Mouse (Mus musculus) hindbrain, embryonic 16.5 days (tissue): ENCODE measurements around the gene Sgsh. TPM values are rescaled to one million over a fixed set of nuclear protein-coding genes. Genes with fewer than 3 reads are reported as not detected.

ENCODE experiments used
- ATAC-seq: fragments of 200-750 bp; cut with Nextera tagmentation; 2 replicates; pipeline ENCODE4 v1.8.0; 2017; ENCODE audit warnings: moderate TSS enrichment, moderate library complexity
- H3K27ac ChIP-seq: fragments of 300-500 bp; sonication (generic); 2 replicates; pipeline ENCODE4 v1.5.1; 2014; ENCODE audit warnings: low read depth, mild to moderate bottlenecking, control low read depth, low read length, moderate library complexity
- H3K27me3 ChIP-seq: fragments of 300-500 bp; sonication (generic); replicated peaks from 2 replicates; pipeline ENCODE4 v1.6.1; 2014; ENCODE audit warnings: low read length; ENCODE audit not compliant: control insufficient read depth, insufficient read depth
- H3K36me3 ChIP-seq: fragments of 300-500 bp; sonication (generic); 2 replicates; pipeline ENCODE4 v1.6.1; 2014; ENCODE audit warnings: mild to moderate bottlenecking, low read length, moderate library complexity, mixed read lengths; ENCODE audit not compliant: control insufficient read depth, insufficient read depth
- H3K4me1 ChIP-seq: fragments of 300-500 bp; sonication (generic); 2 replicates; pipeline ENCODE4 v1.6.1; 2014; ENCODE audit warnings: low read depth, low read length; ENCODE audit not compliant: control insufficient read depth, insufficient read depth
- H3K4me2 ChIP-seq: fragments of 300-500 bp; sonication (generic); 2 replicates; pipeline ENCODE4 v1.6.1; 2014; ENCODE audit warnings: mild to moderate bottlenecking, low read length, control low read depth, moderate library complexity
- H3K4me3 ChIP-seq: fragments of 300-500 bp; sonication (generic); 2 replicates; pipeline ENCODE4 v1.5.1; 2014; ENCODE audit warnings: mild to moderate bottlenecking, low read length, control low read depth, moderate library complexity
- H3K9ac ChIP-seq: fragments of 300-500 bp; sonication (generic); 2 replicates; pipeline ENCODE4 v1.6.1; 2014; ENCODE audit warnings: low read depth, mild to moderate bottlenecking, control low read depth, low read length, moderate library complexity
- H3K9me3 ChIP-seq: fragments of 300-500 bp; sonication (generic); 2 replicates; pipeline ENCODE4 v1.6.1; 2014; ENCODE audit warnings: mild to moderate bottlenecking, low read length, moderate library complexity; ENCODE audit not compliant: control insufficient read depth
- WGBS: fragments of 180-500 bp; shearing (Covaris S2); extraction: QIAGEN DNeasy Blood & Tissue Kit; methylation state at CpG from one replicate; pipeline ENCODE4 v1.1.7; 2014; 5-methylcytosine and 5-hydroxymethylcytosine counted together
- polyA plus RNA-seq: library from polyadenylated mRNA; unstranded; fragments of >200 nt; fragmentation: Nextera tagmentation; extraction: Ambion mirVana; gene quantifications from 2 replicates; pipeline ENCODE4 v1.2.1, GENCODE M21; 2015

The Sgsh gene
- polyA plus RNA-seq: 3.6 and 5.2 TPM in 2 replicates

- no peaks in the 10 kb centered on the region for H3K27me3 ChIP-seq
- peak within 1 kb of the TSS; percentile 82 for H3K9ac ChIP-seq
- H3K9me3 ChIP-seq: no peaks in the 10 kb centered on the region
- H3K27ac ChIP-seq: peak within 1 kb of the TSS; percentile 65; the same call in 1 of the 2 replicates
- no peaks in the 10 kb centered on the region for H3K36me3 ChIP-seq
- peak; percentile 96 for ATAC-seq
- H3K4me3 ChIP-seq: peak within 1 kb of the TSS; percentile 74
- 2% methylated on average over 31 of the region's 40 CpGs for WGBS
- H3K4me2 ChIP-seq: peak within 1 kb of the TSS; percentile 98
- peaks cover 9% of the 10 kb centered on the region for H3K4me1 ChIP-seq
These were observed at the start of gene Sgsh, which contains the start of gene Slc26a11 for GRCm38 (mm10) chr11:119355443-119356385. Gene Sgsh, minus strand, starts transcription at chr11:119355536. Gene Slc26a11, plus strand, starts transcription at chr11:119355557.

DNA sequence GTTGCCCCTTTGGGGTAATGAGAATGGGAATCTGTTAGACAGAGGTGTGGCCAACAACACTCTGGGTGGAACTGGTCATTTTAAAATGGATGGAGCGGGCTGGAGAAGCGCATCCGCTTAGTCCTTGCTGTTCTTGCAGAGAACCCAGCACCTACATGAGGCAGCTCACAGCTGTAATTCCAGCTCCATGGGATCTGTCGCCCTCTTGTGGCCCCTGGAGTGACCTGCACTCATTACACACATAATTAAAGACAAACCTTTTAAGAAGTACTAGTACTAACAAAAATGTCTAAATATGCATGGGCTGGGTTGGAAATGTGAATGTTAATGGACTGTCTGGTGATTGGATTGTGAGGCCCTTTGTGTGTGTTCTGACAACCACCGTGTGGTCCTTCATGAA, 49.3 kb upstream of the Sgsh start:
- ATAC-seq: no peak
- 58% methylated on average over 5 of the region's 5 CpGs for WGBS
- no peaks in the 10 kb centered on the region for H3K36me3 ChIP-seq
- no peak overlapping the region for H3K4me2 ChIP-seq
- H3K9me3 ChIP-seq: no peaks in the 10 kb centered on the region
- no peak overlapping the region for H3K4me3 ChIP-seq
- no peaks in the 10 kb centered on the region for H3K4me1 ChIP-seq
- no peak overlapping the region for H3K9ac ChIP-seq
- H3K27ac ChIP-seq: no peak overlapping the region
- H3K27me3 ChIP-seq: no peaks in the 10 kb centered on the region

- H3K4me3 ChIP-seq: no peak overlapping the region
- no peak for ATAC-seq
- H3K4me1 ChIP-seq: no peaks in the 10 kb centered on the region
- no peak overlapping the region for H3K27ac ChIP-seq
- 56% methylated on average over 11 of the region's 11 CpGs for WGBS
- H3K36me3 ChIP-seq: no peaks in the 10 kb centered on the region
- H3K27me3 ChIP-seq: no peaks in the 10 kb centered on the region
- H3K4me2 ChIP-seq: no peak overlapping the region
- no peak overlapping the region for H3K9ac ChIP-seq
- H3K9me3 ChIP-seq: no peaks in the 10 kb centered on the region
These were observed 47.3 kb upstream of the Sgsh start for GRCm38 (mm10) chr11:119402501-119403160.

DNA sequence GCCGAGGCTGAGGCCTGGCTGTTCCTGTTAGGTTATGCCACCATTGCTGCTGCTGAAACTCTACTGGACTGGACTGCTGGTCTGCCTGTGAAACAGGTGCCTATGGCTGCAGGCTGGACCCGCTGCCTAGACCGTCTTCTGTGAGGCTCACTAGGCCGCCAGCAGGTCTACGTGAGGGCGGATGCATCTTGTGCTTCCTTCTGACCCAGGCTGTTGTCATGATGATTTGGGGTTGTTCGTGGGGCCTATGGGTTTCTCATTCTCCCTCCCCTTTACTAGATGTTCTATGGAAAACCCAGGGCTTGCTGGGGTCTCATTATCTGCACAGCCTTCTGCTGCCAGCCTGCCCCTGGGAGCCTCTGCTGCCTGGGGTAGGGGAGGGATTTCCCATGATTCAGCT, 41.1 kb upstream of the Sgsh start:
- Histone ChIP-seq H3K27ac (no peak overlapping the region), H3K27me3 (peaks cover 31% of the 10 kb centered on the region), H3K4me3 (no peak overlapping the region), H3K4me1 (peaks cover 10% of the 10 kb centered on the region; the same call in 1 of the 2 replicates), H3K36me3 (no peaks in the 10 kb centered on the region), H3K4me2 (no peak overlapping the region), H3K9ac (no peak overlapping the region), H3K9me3 (no peaks in the 10 kb centered on the region)
- ATAC-seq: no peak
- WGBS: 39% methylated on average over 7 of the region's 7 CpGs

DNA sequence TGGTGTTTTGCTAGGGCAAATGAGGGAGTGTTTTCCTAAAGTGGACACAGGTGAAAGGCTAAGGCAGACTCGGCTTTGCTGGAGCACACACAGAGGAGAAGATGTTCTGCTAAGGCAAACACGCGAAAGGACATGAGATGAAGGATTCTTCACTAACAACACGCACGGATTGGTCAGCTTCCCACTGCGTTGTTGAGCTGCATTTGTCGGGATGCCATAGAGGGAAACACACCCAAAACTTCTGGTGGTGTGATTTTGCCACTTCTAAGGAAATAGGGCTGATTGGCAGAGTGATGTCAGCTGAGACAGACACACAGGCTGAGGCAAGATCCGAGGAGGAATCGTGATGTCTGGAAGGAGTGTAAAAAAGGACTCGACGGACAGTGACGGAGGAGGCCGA, 40.6 kb upstream of the Sgsh start:
- peaks cover 10% of the 10 kb centered on the region; the same call in 1 of the 2 replicates for H3K4me1 ChIP-seq
- H3K4me2 ChIP-seq: no peak overlapping the region
- WGBS: 18% methylated on average over 13 of the region's 13 CpGs
- peaks cover 36% of the 10 kb centered on the region for H3K27me3 ChIP-seq
- ATAC-seq: no peak
- no peak overlapping the region for H3K9ac ChIP-seq
- no peaks in the 10 kb centered on the region for H3K36me3 ChIP-seq
- no peak overlapping the region for H3K4me3 ChIP-seq
- no peak overlapping the region for H3K27ac ChIP-seq
- no peaks in the 10 kb centered on the region for H3K9me3 ChIP-seq

DNA sequence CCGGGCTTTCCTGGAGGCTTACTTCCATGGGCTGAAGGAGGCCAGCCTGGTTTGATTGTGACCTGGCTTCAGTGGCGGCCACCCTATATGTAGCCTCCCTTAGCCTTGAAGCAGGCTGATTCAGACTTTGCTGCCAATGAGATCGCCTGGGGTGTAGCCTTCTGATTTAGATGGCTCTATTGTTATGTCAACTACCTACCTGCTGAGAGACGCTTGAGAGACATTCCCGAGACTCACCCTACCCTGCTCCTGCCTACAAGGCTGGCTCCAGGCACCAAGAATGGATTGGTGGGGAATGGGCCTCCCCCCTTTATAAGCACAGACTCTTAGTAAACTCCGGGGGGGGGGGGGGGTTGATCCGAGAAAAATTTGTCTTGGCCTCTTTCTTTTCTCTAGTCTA, 40.1 kb upstream of the Sgsh start:
- Histone ChIP-seq H3K4me3 (no peak overlapping the region), H3K4me2 (no peak overlapping the region), H3K9me3 (no peaks in the 10 kb centered on the region), H3K9ac (no peak overlapping the region), H3K36me3 (no peaks in the 10 kb centered on the region), H3K27me3 (peaks cover 40% of the 10 kb centered on the region), H3K4me1 (peaks cover 12% of the 10 kb centered on the region), H3K27ac (no peak overlapping the region)
- WGBS: 10% methylated on average over 7 of the region's 7 CpGs
- ATAC-seq: no peak

GRCm38 (mm10) chr11:119394210-119394609, 38.9 kb upstream of the Sgsh start:
- WGBS: 53% methylated on average over 6 of the region's 6 CpGs
- H3K27ac ChIP-seq: no peak overlapping the region
- no peak overlapping the region for H3K9ac ChIP-seq
- H3K4me2 ChIP-seq: no peak overlapping the region
- H3K27me3 ChIP-seq: peaks cover 50% of the 10 kb centered on the region
- H3K4me3 ChIP-seq: no peak overlapping the region
- H3K4me1 ChIP-seq: peaks cover 21% of the 10 kb centered on the region
- ATAC-seq: no peak
- H3K9me3 ChIP-seq: no peaks in the 10 kb centered on the region
- no peaks in the 10 kb centered on the region for H3K36me3 ChIP-seq

GRCm38 (mm10) chr11:119393483-119393804, 38.1 kb upstream of the Sgsh start:
- Histone ChIP-seq H3K36me3 (no peaks in the 10 kb centered on the region), H3K4me1 (peaks cover 21% of the 10 kb centered on the region), H3K27ac (no peak overlapping the region), H3K4me3 (peak overlapping the region; percentile 45), H3K9me3 (no peaks in the 10 kb centered on the region), H3K9ac (peak overlapping the region; percentile 48), H3K27me3 (peaks cover 54% of the 10 kb centered on the region), H3K4me2 (peak overlapping the region; percentile 69)
- ATAC-seq: no peak
- 27% methylated on average over 7 of the region's 7 CpGs for WGBS

GRCm38 (mm10) chr11:119392800-119393482, 37.6 kb upstream of the Sgsh start, which contains the start of gene Rnf213:
Gene Rnf213, plus strand, starts transcription at chr11:119393100.
- Histone ChIP-seq H3K27me3 (peaks cover 56% of the 10 kb centered on the region), H3K36me3 (no peaks in the 10 kb centered on the region), H3K4me3 (peak within 1 kb of the TSS; percentile 45), H3K9me3 (no peaks in the 10 kb centered on the region), H3K4me1 (peaks cover 21% of the 10 kb centered on the region), H3K27ac (no peak within 1 kb of the TSS), H3K9ac (peak within 1 kb of the TSS; percentile 48), H3K4me2 (peak within 1 kb of the TSS; percentile 69)
- 3% methylated on average over 19 of the region's 19 CpGs for WGBS
- no peak for ATAC-seq
